Mouse (Mus musculus): ENCODE measurements at regions not wholly inside any gene's neighbourhood (a gene's known extent, or its start where the extent isn't known, plus 50 kb on each side); places are given as distances from the start of the nearest gene placed in this dataset.

- TF ChIP-seq CTCF (conservative IDR thresholded peaks at IDR 0.05; ENCODE audit: insufficient read depth, insufficient read length, low read depth, low read length) (no peak), POLR2A (IDR thresholded peaks at IDR 0.05; ENCODE audit: low read depth, low read length) (no peak)
Observed at GRCm38 (mm10) chr2:46187265-46187888, 1070.2 kb upstream of the Zeb2 start.

All from kidney, adult 2 months (tissue).